Mouse (Mus musculus) heart, adult 2 months (tissue): ENCODE measurements around the gene Aldh3b2.

Experiments used
- CTCF ChIP-seq: fragments of 200-600 bp; IDR thresholded peaks from 2 replicates; pipeline ENCODE4 v1.8.1; 2022; ENCODE audit warnings: antibody characterized with exemption, mild to moderate bottlenecking, moderate library complexity
- EP300 ChIP-seq: fragments of 200-500 bp; IDR thresholded peaks from 2 replicates; pipeline ENCODE4 v1.6.1; 2011; ENCODE audit warnings: low read depth, low read length, control low read depth; ENCODE audit not compliant: insufficient read depth
- POLR2A ChIP-seq: fragments of 200-500 bp; IDR thresholded peaks from 2 replicates; pipeline ENCODE4 v1.6.1; 2011; ENCODE audit warnings: mild to moderate bottlenecking, low read depth, low read length, control low read depth; ENCODE audit not compliant: insufficient read depth

DNA sequence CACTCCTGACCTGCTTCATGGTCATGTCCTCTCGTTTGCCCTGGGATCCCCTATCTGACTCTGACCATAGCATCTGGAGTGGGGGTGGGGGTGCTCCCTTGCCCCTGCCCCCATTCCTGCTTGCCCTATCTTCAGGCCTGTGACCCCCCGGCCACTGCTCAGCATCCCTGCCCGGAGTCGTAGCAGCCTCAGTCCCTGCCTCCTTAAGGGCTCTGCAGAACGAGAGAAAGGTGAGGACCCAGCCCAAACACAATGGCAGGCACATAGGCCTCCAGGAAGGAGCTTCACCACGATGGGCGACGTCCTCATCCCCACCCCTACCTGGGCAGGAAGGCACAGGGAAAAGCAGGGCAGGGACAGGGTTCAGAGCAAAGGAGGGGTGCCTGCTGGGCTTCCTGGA is 26.2 kb downstream of the Aldh3b2 start:
- TF ChIP-seq POLR2A (no peak), CTCF (no peak), EP300 (no peak)
